Mouse (Mus musculus) left cerebral cortex, postnatal 36 days (tissue): ENCODE results near the gene Bicdl1. TPM values are rescaled to one million over a fixed set of nuclear protein-coding genes. Genes with fewer than 3 reads are reported as not detected.

ENCODE experiments used
- microRNA-seq: library from miRNA; unstranded; fragments of <30 nt; microRNA quantifications from one replicate; pipeline ENCODE4 v1.2.0, GENCODE M21; 2022
- total RNA-seq, 2 experiments: library from RNA; stranded (reverse); gene quantifications; 2 replicates each; pipeline ENCODE4 v1.2.3; 2021

Bicdl1 gene
- total RNA-seq, 2 experiments from 2014 or later, result 147 to 149 TPM

Small RNA genes lying within 50 kb of the gene (microRNA-seq; reads per million reads assigned to microRNA genes)
- not detected for gene Mir7030

Other genes starting within 250 kb of the Bicdl1 start
- gene Sirt4, start 246.9 kb downstream of the Bicdl1 start, total RNA-seq, result 10 to 100 TPM; 19.7 to 51.7 TPM
- 10 to 100 TPM; 15.1 to 24.7 TPM for gene Pxn, start 224.9 kb downstream of the Bicdl1 start, total RNA-seq
- gene Rplp0, start 172.2 kb downstream of the Bicdl1 start, total RNA-seq, result 100 to 1,000 TPM; 173 to 213 TPM
- 10 to 100 TPM; 61.2 to 69.0 TPM for gene Gcn1l1, start 166.4 kb downstream of the Bicdl1 start, total RNA-seq
- 100 to 1,000 TPM in 1 of 2 experiments, 10 to 100 TPM in 1; 96.7 to 106 TPM for gene Rab35, start 99.7 kb downstream of the Bicdl1 start, total RNA-seq
- 100 to 1,000 TPM; 178 to 201 TPM for gene Cit, start 113.7 kb upstream of the Bicdl1 start, total RNA-seq